Mouse (Mus musculus): ENCODE measurements around the gene Bnip3.

DNA sequence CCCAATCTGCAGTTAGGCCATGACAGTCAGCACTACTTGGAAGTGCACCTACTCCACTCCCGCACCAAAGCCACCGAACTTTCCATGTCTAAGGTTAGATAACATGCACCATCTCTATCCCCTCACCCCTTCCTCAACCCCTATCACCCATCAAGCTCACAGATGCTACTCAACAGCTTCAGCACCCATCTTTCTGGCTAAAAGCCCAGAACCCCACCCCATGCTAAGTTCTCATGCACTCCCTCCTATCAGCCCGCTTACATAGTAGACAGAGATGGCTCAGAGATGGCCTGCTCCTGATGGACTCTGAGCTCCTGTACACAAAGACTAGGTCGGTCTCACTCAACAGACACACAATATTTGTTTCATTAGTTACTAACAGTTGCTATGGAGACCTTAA lies 65.9 kb downstream of the Bnip3 start:
- TF ChIP-seq CTCF (IDR thresholded peaks at IDR 0.05; ENCODE audit: insufficient read depth, low read depth, low read length) = no peak
- TF ChIP-seq POLR2A (IDR thresholded peaks at IDR 0.05; ENCODE audit: insufficient read depth, low read depth, low read length) = no peak

All from olfactory bulb, adult 2 months (tissue).